Mouse (Mus musculus) ES-E14 (cell line): ENCODE data around the gene Pak1. TPM values are rescaled to one million over a fixed set of nuclear protein-coding genes. Genes with fewer than 3 reads are reported as not detected.

ENCODE experiments used
- DNase-seq: peaks from one replicate; pipeline ENCODE4 v3.0.0-alpha.2; 2013; ENCODE audit warnings: low read depth, low spot score
- H3K27ac ChIP-seq: 2 replicates; pipeline ENCODE4 v1.5.1; 2012; ENCODE audit warnings: low read depth, mild to moderate bottlenecking, low read length, moderate library complexity, mixed read lengths; ENCODE audit not compliant: poor library complexity, insufficient read depth, severe bottlenecking
- H3K36me3 ChIP-seq: 2 replicates; pipeline ENCODE4 v1.6.1; 2012; ENCODE audit warnings: mild to moderate bottlenecking, low read length, moderate library complexity, mixed read lengths; ENCODE audit not compliant: control insufficient read depth, poor library complexity, insufficient read depth, severe bottlenecking
- H3K4me1 ChIP-seq, 2 experiments: fragments of 150-350 bp in 1 of 2; sonication (generic) in 1 of 2; 2 replicates each; pipeline ENCODE4 v1.6.1; 2012; ENCODE audit warnings: low read length in 2 of 2, mild to moderate bottlenecking in 1 of 2, mixed read lengths in 1 of 2; ENCODE audit not compliant: control insufficient read depth in 2 of 2, insufficient read depth in 2 of 2, poor library complexity in 1 of 2
- H3K4me3 ChIP-seq, 2 experiments: fragments of 150-350 bp in 1 of 2; sonication (generic) in 1 of 2; 2 replicates each; pipeline ENCODE4 v1.5.1; 2012; ENCODE audit warnings: low read length in 2 of 2, low read depth in 1 of 2, mild to moderate bottlenecking in 1 of 2, mixed read lengths in 1 of 2; ENCODE audit not compliant: insufficient read depth in 1 of 2, poor library complexity in 1 of 2, severe bottlenecking in 1 of 2
- H3K9ac ChIP-seq: 2 replicates; pipeline ENCODE4 v1.6.1; 2012; ENCODE audit warnings: low read depth, mild to moderate bottlenecking, low read length, mixed read lengths; ENCODE audit not compliant: poor library complexity, insufficient read depth, severe bottlenecking
- H3K9me3 ChIP-seq: fragments of 150-350 bp; sonication (generic); 2 replicates; pipeline ENCODE4 v1.6.1; 2012; ENCODE audit warnings: low read depth, mild to moderate bottlenecking, low read length; ENCODE audit not compliant: control insufficient read depth, insufficient read depth
- CHD2 ChIP-seq: IDR thresholded peaks from 2 replicates; pipeline ENCODE4 v1.6.1; 2014; ENCODE audit warnings: mild to moderate bottlenecking, low read depth, low read length, inconsistent platforms
- HCFC1 ChIP-seq: IDR thresholded peaks from 2 replicates; pipeline ENCODE4 v1.6.1; 2012; ENCODE audit warnings: low read length, inconsistent platforms, borderline replicate concordance; ENCODE audit not compliant: insufficient read depth
- MAFK ChIP-seq: IDR thresholded peaks from 2 replicates; pipeline ENCODE4 v1.6.1; 2014; ENCODE audit warnings: mild to moderate bottlenecking, low read depth, low read length, inconsistent platforms; ENCODE audit not compliant: insufficient read depth
- ZC3H11A ChIP-seq: IDR thresholded peaks from 2 replicates; pipeline ENCODE4 v1.6.1; 2012; ENCODE audit warnings: low read depth, mild to moderate bottlenecking, inconsistent platforms, low read length, borderline replicate concordance
- ZNF384 ChIP-seq: IDR thresholded peaks from 2 replicates; pipeline ENCODE4 v1.6.1; 2012; ENCODE audit warnings: low read depth, low read length, inconsistent platforms
- in situ Hi-C, 2 experiments: fragments of 600-800 bp; cut with MboI; formaldehyde crosslinking; loops; one replicate each; pipeline ENCODE4 v1.15.1; 2025; ENCODE audit warnings: low sequenced_read_pairs in 2 of 2, inconsistent platforms in 1 of 2; ENCODE audit not compliant: unreplicated experiment in 2 of 2
- total RNA-seq: library from RNA; depleted of rRNA; stranded (reverse); fragments of 300-350 nt; gene quantifications from 2 replicates; pipeline ENCODE4 v1.2.3, GENCODE M21; 2012

Gene Pak1
- total RNA-seq, 1 experiment = 19.1 TPM

DNA sequence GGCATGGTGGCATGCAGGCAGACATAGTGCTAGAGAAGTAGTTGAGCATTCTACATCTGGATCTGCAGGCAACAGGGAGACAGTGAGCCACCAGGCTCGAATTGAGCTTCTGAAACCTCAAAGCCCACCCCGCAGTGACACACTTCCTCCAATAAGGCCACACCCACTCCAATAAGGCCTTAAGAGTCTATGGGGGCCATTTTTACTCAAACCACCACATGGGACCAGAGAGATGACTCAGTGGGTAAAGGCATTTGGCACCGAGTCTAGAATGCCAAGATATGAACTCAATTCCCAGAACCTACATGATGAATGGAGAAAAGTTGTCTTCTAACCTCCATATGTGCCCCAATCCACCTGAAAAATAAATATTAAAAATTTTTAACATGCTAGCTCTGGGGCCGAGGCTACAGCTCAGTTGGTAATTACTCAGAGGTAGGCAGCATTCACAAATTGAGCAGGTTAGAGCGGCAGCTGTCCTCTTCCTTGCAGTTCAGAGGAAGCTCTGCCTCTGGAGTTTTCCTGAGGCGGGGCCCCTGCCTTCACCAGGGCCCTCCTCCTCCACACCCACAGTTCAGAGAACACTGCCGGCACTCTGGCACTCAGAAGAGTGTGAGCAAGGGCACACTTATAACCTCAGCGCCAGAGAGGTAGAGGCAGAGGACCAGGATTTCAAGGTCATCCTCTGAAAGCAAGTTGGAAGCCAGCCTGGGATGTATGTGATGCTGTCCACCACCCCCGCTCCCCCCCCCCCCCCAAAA is 21.8 kb upstream of the Pak1 start:
- peaks cover 0 to 2% of the 10 kb centered on the region in 2 experiments; a peak in 1 of 4 replicates for H3K4me1 ChIP-seq
- no peak for DNase-seq
- no peaks in the 10 kb centered on the region for H3K36me3 ChIP-seq
- no peak overlapping the region for H3K9ac ChIP-seq
- TF ChIP-seq MAFK = no peak
- no peak for TF ChIP-seq HCFC1
- TF ChIP-seq CHD2 = no peak
- no peak for TF ChIP-seq ZNF384
- H3K4me3 ChIP-seq = no peak overlapping the region
- no peak overlapping the region for H3K27ac ChIP-seq
- in situ Hi-C loops = no loop called here
- H3K9me3 ChIP-seq = no peaks in the 10 kb centered on the region

DNA sequence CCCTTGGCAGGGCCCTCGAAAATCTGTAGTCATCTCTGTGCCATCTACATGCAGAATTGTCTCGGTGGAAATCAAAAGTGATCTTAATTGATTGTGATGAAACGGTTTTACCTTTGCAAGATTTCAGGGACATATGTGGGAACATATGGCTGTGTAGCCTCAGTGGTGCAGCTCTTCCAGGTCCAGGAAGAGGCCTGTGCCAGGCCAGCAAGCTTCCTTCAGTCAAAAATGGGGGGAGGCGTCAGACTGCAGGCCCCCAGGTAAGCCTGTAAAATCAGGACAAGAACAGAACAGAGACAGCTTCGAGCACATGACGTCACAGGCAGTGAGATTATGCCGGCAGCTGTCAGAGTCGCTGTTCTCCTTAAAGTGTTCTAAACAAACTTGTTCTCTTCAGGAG is 20.5 kb upstream of the Pak1 start:
- Histone ChIP-seq H3K4me3 (no peak overlapping the region), H3K4me1 (peaks cover 0 to 2% of the 10 kb centered on the region in 2 experiments; a peak in 1 of 4 replicates), H3K9ac (no peak overlapping the region), H3K27ac (no peak overlapping the region), H3K9me3 (no peaks in the 10 kb centered on the region), H3K36me3 (no peaks in the 10 kb centered on the region)
- DNase-seq = no peak
- TF ChIP-seq MAFK = no peak
- no peak for TF ChIP-seq ZNF384
- no peak for TF ChIP-seq HCFC1
- TF ChIP-seq ZC3H11A = no peak
- in situ Hi-C loops = no loop called here

DNA sequence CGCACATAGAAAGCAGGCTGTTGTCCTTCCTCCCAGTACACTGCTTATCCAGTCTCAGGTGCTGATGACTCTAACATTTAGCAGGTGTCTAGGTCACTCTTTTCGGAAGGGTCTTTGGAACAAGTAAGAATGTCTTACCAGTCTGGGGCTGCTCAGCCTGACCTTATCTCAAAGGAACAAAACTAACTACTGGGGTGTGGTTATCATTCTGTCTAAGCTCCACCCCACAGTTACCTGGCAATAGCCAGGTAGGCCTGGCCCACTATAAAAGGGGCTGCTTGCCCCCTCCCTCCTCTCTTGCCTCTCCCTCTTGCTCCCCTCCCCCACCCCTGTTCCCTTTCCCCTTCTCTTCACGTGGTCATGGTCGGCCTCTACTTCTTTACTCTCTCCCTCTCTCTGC is 19.3 kb upstream of the Pak1 start:
- H3K4me3 ChIP-seq = no peak overlapping the region
- TF ChIP-seq ZC3H11A (no peak), MAFK (no peak), HCFC1 (no peak), ZNF384 (no peak), CHD2 (no peak)
- no peaks in the 10 kb centered on the region for H3K9me3 ChIP-seq
- in situ Hi-C loops = no loop called here
- peaks cover 0 to 2% of the 10 kb centered on the region in 2 experiments; a peak in 1 of 4 replicates for H3K4me1 ChIP-seq
- DNase-seq = no peak
- no peak overlapping the region for H3K27ac ChIP-seq
- no peak overlapping the region for H3K9ac ChIP-seq
- H3K36me3 ChIP-seq = no peaks in the 10 kb centered on the region

DNA sequence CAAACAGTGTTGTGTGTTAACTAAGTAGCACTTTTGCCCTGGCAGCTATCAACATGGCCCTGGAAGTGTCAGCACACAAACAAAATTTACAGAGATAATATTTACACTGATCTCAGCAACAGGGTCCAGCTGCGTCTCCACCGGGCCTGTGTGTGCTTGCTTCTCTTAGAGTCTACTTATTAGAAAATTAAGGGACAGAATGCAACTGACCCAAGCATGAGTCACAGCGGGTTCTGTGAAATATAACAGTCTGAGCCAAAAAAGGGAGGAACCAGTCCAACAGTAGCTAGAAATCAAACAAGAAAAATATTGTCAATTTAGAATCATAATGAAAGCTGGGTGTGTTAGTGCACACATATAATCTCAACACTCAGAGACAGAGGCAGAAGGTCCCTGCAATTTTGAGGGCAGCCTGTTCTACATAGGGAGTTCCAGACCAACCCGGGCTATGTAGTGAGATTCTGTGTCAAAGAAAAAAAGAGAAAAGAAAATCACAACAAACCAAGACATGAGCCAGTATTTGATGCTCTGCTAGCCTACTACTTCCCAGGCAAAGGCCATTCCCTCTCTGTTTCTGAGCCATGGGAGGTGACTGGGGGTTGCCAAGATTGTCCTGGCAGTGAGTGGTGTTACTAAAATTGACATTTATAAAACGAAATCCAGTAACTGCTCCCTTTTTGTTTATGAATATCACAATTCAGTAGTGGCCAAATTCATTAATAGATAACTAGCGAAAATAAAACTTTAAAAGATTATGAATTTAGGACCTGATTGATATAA is 17.3 kb upstream of the Pak1 start:
- in situ Hi-C loops = no loop called here
- H3K4me3 ChIP-seq = no peak overlapping the region
- H3K4me1 ChIP-seq = peaks cover 0 to 2% of the 10 kb centered on the region in 2 experiments; a peak in 1 of 4 replicates
- no peak overlapping the region for H3K9ac ChIP-seq
- DNase-seq = no peak
- TF ChIP-seq HCFC1 = no peak
- TF ChIP-seq MAFK = no peak
- TF ChIP-seq ZC3H11A = no peak
- TF ChIP-seq ZNF384 = no peak
- no peak for TF ChIP-seq CHD2
- no peaks in the 10 kb centered on the region for H3K9me3 ChIP-seq
- no peaks in the 10 kb centered on the region for H3K36me3 ChIP-seq
- no peak overlapping the region for H3K27ac ChIP-seq
